Mouse (Mus musculus) spleen, postnatal 14 days (tissue): Measurements from ENCODE around the gene Rex1bd.

Experiments
- DNase-seq, 2 experiments: peaks; one replicate each; pipeline ENCODE4 v3.0.0; 2021 to 2022; ENCODE audit warnings: low spot score in 2 of 2

Gene Rex1bd

DNA sequence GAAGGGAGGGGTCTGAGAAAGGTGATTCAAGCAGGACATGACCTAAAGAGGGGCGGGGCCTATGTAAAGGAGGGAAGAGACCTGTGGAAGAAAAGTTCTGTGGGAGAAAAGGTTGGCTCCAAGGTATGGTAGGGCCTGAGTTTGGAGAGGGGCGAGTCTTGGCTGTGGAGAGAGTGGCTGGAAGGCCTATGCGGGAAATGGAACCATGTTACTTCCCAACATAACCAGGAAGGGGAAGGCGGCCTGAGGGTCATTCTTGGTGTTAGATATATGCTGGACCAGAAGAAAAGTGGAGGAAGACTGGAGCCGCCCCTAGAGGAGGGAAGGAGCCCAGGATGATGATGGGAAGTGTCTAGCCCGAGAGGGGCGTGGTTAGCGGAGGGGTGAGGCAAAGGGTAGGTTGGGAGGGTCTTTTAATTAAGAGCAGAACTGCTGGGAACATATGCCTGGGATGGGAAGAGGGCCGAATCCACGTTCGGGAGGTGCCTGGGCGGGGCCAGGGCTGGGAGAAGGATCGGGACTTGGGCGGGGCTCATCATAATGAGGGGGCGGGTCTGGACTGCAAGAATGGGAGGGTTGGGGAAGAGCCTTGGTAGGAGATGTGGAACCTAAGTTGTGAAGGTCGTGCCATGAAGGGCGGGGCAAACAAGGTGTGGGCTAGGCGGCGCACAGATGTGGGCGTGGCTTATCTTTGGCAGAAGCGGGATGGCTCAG, 29.1 kb downstream of the Rex1bd start:
- DNase-seq = no peak

DNA sequence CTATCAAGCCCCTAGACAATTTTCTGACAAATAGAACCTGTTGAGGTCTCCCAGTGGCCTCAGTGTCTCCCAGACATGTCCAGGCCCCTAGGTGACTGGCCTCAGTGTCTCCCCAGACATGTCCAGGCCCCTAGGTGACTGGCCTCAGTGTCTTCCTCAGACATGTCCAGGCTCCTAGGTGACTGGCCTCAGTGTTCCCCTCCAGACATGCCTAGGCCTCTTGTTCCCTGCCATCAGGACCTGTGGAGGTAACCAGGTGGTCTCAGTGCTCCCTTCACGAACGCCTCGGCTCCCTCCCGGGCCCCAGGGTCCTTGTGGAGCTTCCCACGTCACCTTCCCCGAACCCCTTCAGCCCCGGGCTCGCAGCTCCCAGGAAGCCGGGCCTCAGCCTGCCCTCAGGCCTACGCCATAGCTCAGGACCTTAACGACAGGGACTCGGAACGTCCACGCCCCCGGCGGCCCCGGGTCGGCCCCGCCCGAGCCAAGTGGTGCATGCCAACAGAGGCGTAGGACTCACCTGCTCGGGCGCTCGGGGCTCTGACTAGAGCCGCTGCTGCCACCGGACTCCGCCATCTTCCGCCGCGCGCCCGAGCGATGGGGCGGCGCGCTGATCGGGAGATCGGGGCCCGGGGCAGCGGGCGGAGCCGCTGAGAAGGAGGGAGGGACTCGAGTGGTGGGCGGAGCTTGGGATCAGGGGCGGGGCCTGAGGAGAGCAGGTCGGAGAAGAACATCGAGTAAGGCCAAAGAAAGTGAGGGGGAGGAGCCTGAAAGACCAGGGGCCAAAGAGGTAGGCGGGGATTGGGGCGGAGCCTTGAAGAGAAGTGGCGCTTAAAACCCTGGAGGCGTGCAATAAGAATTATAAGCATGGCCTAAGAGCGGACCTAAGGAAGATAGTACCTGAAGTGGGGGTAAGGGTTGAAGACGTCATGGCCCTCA, 30.0 kb downstream of the Rex1bd start, which contains the start of gene Klhl26:
Gene Klhl26 (minus strand): TSS at position 636 of the 936 bp plus-strand sequence.
- DNase-seq = peak; percentile 97 to 98

DNA sequence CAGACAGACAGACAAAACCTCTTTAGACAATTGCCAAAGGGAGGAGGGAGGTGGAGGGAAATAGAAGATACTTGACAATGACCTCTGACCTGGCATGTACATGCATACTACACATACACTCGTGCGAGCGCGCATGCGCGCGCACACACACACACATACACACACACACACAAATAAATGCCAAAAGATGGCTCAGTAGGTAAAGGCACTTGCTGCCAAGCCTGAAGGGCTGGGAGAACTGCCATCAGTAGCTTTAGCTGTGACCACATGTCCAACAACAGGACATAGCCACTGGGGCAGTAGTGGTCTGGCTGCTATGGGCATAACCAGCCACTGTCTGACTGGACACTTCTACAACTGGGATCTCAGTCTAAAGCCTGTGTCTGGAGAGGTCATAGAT, 34.7 kb downstream of the Rex1bd start:
- DNase-seq = no peak

DNA sequence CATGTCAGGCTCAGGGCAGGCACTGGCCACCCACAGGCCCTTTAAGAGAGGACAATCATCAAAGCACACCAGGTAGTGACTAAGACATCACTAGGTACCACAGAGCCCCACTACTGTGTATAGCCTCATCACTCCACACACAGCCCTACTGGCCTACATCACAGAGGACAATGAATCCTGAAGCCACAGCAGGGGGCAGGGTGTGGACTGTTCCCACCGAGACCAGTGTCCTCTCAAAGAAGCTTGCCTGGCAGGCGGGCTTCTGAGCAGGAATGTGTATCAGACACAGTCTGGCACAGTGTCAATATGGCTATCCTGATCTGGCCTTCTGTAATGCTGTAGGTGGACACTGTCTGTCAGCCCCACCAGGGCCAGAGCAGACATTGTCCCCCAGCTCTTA, 36.6 kb downstream of the Rex1bd start:
- no peak for DNase-seq

DNA sequence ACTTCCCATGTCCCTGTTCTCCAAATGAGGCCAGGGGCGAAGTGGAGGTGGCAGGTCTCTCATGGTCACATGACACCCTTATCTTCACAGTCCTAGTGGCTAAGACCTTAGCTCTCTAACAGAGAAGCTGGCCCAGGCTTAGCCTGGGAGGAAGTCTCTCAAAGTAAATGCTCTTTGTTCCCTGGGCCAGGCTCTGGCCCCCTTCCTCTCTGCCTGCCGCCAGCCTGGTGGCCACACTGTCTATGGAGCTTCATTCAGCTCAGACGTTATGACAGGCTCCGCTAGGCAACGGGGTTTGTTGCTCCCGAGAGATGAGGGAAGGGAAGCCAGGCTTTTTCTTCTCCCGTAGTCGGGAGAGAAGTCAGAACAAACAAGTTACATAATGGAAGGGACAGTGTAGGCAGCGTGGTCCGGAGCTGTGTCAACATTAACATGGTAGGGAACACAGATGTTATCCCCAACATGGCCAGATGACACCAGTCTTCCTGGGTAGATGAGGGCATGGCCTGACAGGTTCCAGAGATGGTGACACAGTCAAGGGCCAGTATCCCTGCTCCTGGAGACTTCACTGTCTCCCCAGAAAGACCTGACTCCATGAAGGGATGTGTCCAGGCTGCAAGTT, 37.1 kb downstream of the Rex1bd start:
- no peak for DNase-seq

DNA sequence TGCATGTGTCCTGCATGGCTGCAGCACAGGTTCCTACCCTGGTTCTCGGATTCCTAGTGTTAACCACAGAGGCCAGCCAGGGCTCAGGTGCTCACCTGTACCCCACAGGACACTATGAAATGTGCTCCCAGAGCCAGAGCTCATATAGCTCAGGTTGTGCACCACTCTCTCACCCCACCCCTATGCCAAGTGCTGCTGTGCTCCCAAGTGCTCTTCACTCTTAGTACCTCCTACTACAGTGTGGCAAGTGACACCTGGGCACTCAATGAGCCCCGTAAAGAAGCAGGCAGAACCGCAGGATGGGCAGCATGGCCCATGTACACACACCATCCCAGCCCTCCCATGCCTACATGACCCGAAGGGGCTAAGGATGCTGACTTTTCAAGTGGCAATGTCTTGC, 37.8 kb downstream of the Rex1bd start:
- no peak for DNase-seq

DNA sequence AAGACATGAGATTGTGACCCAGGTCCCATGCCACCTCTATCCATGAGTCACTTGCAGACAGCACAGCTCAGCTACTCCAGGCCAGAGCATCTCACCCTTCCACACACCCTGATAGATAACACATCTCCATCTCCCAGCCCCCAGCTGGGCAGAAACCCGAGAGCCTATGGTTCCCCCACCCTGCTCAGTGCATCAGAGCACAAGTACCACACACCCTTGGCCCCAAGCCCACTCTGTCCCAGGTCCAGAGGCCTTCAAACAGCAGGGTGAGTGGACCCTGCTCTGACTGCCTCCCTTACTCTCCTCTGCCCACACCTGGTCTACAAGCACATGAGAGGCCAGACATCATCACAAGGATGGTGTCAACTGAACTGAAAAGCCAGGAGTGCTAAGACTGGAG, 38.6 kb downstream of the Rex1bd start:
- no peak for DNase-seq

DNA sequence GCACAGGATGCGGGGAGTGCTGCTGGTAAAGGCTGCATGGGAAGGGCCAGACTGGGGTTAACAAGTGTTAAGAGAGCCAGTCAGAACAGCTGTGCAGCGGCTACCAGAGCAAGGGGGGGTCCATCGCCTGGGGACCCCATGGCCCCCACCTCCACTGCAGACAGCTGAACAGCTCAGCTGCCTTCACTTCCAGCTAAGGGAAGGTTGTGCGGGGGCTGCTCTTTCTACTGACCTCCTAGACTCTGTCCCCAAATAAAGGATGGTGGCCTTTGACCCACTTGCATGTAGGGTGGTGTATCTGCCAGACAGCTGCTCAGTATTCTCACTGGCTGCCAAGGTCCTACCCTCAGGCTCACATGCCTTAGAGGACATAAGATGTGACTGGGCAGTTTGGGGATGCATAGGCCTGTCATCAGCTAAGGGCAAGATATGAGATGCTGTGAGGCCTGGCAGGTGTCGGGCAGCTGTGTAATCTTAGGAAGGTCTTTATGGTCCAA, 39.3 kb downstream of the Rex1bd start:
- DNase-seq = no peak

DNA sequence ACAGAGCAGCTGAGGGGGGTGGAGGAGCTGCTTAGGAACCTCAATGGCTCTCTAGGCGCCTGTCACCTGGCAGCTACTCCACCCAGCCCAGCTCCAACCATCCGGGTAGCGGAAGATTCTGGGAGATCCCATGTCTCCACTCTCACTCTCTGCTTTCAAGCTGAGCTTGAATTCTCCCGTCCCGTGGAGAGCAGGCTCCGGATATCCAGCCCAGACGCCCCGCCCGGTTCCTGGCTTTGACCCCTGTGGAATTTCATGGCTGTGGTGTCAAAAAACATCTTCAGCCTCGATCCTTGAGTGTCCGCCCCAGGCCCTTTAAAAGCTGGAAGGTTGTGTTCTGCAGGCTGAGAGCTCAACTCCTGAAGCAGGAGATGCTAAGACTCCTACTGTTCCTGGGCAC, 39.8 kb downstream of the Rex1bd start:
- no peak for DNase-seq

DNA sequence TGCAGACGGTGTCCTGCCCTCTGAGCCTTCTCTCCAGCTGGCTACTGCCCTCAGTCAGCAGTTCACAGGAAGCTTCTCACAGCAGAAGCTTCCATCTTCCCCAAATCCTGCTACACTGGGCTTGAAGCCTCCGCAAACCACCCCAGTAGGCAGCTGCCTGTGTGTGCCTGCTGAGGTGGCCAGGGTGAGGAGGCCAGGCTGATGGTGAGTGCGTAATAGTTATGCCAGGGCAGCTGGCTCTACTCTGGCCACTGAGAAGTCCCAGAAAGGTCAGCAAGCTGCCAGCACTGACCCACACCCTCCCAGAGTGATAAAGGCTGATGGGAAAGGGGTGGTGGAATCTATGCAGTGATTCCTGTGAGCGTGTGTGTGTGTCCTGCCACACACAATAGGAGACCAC, 40.2 kb downstream of the Rex1bd start:
- no peak for DNase-seq

DNA sequence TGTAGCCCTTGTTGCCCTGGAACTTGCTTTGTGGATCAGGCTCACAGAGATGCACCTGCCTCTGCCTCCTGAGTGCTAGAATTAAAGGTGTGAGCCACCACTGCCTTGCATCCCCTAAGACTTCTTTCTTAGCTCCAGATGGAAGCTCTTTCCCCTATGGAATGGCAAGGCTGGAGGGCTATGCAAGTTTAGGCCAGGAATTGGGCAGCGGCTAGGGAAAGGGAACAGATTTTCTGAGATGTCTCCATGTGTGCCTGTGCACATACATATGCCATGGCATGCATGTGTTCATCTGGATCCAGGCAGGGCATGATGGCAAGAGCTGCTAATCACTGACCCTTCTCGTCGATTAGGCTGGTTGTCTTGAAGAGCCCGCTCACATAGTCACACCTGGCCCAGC, 40.9 kb downstream of the Rex1bd start:
- no peak for DNase-seq

DNA sequence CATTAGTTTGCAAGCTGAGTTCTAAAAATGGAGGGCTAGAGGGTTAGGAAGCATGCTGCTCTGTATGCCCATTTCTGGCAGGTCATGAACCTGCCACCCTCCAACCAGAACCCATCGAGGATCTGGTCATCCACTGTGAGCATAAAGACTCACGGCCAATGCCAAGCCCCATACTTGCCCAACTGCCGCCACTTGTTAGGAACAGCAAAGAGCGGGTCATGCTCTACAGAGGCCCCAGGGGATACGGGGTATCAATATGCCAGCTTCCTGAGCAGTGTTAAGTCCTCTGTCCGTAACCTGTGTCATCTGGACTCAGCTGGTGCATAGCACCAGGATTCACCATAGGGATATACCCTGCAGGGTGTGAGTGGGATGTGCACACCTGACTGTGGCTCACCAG, 42.4 kb downstream of the Rex1bd start:
- DNase-seq = no peak

DNA sequence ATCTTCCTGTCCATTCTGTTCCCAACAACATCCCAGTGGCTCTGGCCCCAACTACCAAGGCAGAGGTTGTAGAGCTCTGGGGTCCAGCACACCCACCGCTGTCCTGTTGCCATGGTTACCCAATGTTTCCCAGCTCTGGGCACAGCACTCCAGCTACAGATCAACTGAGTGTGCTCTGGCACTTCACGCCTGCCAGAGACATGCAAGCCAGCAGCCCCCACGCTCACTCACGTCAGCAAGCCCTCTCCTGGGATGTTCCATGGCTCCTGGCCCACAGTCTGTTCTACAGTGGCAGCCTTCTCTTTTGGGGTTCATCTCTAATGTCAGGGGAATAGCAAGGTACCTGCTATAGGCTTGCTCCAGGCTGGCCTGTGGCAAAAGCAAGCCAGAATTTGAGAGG, 43.2 kb downstream of the Rex1bd start:
- DNase-seq = no peak

DNA sequence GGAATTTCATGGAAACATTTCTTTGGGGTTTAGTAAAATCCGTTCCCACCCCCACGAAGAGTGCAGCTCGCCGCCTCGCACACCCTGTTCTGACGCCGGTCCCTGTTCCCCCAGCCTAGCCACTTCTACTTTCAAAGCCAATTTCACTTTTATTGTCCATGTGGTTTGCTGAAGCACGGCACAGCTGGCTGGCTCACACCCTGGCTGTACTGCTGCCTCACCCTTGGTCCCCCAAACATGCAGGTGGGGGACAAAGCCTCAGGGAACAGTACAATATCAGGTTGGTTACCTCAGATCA, 44.1 kb downstream of the Rex1bd start:
- no peak for DNase-seq

DNA sequence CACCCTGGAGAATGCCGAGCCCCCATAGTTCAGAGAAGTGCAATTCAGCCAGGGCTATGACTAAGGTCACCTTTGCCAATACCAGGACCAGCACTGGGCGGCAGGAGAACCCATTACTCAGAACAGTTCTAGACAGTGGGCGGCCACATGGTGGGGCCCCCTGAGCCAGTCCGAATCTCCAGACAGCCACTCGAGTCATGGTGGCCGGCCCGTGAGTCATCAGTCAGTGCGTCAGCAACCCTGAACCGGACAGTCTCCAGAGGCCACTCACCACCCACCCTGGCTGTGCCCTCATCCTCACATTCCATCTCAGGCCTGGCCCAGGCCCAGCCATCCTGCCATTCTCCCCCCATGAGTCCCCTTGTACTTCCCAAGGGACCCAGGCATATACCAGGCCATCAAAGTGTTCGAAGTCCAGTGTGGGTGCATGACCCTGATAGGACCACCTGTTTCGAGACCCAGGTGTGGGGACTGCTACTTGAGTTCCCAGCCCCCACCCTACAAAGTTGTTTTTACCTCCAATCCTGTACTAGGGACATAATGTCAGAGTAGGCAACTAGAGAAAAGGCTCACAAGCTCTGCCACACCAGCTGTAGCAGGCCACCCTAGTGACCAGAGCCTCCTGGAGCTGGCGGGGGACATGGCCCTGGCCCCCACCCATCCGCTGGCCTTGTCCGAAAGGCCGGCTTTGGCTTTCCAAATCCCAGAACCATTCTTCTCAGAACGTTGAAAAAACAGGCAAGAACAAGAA, 44.6 kb downstream of the Rex1bd start:
- no peak for DNase-seq

DNA sequence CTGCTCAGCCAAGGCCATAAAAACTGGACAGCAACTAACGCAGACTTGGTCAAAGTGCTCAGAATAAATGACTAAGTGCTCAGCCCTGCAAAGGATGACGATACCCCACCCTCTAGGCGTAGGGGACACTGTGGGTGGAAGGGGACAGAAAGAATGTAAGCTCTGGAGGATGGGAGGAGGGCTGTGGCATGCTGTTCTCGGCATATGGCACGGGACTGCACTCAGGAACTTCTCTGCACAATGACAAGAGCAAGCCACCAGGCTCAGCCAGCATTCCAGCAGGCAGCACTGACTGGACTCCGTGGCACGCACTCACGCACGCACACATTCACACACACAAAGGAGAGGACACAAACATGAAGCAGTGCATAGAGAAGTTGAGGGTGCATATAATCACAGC, 45.9 kb downstream of the Rex1bd start:
- DNase-seq = no peak

DNA sequence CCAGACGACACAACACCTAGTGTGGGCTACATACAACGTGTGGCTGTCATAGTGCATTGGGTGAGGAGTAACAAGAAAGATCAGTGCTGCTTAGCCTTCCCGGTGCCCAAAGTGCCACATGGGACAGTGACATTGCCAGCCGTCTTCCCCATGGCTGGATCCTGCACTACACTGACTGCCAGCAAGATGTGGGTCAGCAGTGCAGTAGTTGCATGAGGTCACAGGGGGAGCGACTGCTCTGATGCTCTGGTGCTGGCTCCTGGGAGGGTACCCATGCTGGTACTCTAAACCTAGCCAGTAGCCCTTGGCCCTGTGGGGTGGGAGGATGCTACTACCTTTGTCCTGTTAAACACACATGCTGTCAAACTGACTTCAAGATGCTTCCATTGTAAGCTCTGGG, 46.4 kb downstream of the Rex1bd start:
- no peak for DNase-seq

DNA sequence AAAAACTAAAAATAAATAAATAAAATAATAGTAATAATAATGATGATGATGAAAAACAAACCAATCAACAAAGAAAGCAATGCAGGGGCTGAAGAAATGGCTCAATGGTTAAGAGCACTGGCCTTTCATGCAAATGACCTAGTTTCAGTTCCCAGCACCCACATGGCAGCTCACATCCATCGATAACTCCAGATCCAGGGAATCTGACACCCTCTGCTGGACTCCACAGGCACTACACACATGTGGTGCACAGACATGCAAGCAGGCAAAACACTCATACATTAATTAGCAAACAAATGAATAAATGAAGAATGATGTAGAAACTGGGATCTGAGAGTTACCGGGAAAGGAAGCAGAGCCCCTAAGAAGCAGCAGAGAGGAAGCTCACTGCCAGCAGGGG, 46.9 kb downstream of the Rex1bd start:
- DNase-seq = no peak

DNA sequence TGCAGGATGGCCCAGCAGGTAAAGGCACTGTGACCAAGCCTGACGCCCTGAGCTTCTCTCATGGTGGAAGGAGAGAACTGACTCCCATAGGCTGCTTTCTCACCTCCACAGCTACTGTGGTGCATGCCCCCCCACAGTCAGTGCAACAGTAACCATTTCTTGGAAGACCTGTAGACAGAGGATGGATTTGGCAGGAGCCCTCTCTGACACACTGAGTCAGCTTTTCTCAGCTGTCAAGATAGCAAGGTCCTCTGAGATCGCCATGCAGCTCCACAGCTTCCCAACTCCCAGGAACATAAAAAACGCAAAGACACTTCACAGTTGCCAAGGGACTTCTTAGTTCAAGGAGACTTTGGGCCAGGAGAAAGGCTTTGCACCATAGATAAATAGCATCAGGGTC, 48.1 kb downstream of the Rex1bd start:
- no peak for DNase-seq

DNA sequence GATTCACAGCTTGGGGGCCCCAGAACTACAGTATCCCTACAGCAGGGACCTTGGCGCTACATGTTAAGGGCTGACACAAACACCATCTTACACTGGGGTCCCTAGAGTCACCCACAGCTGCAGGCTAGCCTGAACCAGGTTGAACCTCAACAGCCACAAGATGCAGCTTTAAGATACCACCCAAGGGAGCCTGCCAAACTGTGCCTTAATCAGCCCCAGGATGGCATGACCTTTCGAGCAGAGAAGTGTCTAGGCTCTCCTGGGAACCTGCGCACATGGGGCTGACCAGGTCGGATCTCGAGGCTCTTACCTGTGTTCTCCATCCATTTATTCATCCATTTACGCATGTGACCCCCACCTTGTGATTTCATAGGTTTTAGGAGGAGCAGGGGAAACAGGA, 48.7 kb downstream of the Rex1bd start:
- DNase-seq = no peak

DNA sequence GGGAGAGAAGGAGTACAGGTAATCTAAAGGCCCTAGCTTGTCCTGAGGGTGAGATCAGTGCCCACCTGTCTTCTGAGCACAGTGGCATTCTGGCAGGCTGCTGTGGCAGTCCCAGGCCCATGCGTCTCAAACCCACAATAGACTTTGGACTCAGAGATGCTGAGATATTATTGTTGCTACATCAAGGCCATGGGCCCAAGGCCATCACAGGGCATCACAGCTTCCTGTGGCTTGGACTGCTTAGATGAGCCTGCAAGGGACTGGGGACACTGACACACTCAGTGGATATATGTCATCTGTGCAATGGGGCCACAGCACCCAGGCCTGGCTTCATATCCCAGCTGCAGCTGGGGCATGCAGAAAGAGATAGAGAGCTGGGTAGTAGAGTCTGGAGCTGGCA, 49.6 kb downstream of the Rex1bd start:
- no peak for DNase-seq
